Mouse (Mus musculus): ENCODE data around the gene Opa3. TPM values are rescaled to one million over a fixed set of nuclear protein-coding genes. Genes with fewer than 3 reads are reported as not detected.

Opa3 gene
- polyA plus RNA-seq, 2 experiments: 8.3 to 12.8 TPM

- Histone ChIP-seq H3K4me3 (ENCODE audit: insufficient read depth in 1 of 2, low read depth in 2 of 2, low read length in 2 of 2) (peak overlapping the region; percentile 93 to 98), H3K4me1 (replicated peaks; ENCODE audit: control insufficient read depth in 2 of 2, insufficient read depth in 2 of 2, low read length in 1 of 2) (peaks cover 56 to 58% of the 10 kb centered on the region in 2 experiments), H3K27ac (peak overlapping the region; percentile 94), H3K9ac (replicated peaks) (peak overlapping the region; percentile 97), H3K4me2 (ENCODE audit: low read depth) (peak overlapping the region; percentile 100), H3K27me3 (ENCODE audit: control insufficient read depth, insufficient read depth, low read length) (no peaks in the 10 kb centered on the region), H3K9me3 (ENCODE audit: control insufficient read depth, low read length) (no peaks in the 10 kb centered on the region), H3K36me3 (replicated peaks; ENCODE audit: control insufficient read depth, insufficient read depth, low read depth) (peaks cover 4% of the 10 kb centered on the region)
- ATAC-seq (ENCODE audit: insufficient read depth): no peak
- TF ChIP-seq EP300 (IDR thresholded peaks at IDR 0.05; ENCODE audit: low read depth) (no peak), CTCF (IDR thresholded peaks at IDR 0.05; ENCODE audit: low read depth) (no peak)
- WGBS (ENCODE audit: insufficient replicate concordance): 33% methylated on average over 10 of the region's 10 CpGs
- no peak for DNase-seq (ENCODE audit: low read depth in 3 of 3, low spot score in 3 of 3)
These were observed 41.0 kb downstream of the Opa3 start for GRCm38 (mm10) chr7:19268993-19269681.

DNA sequence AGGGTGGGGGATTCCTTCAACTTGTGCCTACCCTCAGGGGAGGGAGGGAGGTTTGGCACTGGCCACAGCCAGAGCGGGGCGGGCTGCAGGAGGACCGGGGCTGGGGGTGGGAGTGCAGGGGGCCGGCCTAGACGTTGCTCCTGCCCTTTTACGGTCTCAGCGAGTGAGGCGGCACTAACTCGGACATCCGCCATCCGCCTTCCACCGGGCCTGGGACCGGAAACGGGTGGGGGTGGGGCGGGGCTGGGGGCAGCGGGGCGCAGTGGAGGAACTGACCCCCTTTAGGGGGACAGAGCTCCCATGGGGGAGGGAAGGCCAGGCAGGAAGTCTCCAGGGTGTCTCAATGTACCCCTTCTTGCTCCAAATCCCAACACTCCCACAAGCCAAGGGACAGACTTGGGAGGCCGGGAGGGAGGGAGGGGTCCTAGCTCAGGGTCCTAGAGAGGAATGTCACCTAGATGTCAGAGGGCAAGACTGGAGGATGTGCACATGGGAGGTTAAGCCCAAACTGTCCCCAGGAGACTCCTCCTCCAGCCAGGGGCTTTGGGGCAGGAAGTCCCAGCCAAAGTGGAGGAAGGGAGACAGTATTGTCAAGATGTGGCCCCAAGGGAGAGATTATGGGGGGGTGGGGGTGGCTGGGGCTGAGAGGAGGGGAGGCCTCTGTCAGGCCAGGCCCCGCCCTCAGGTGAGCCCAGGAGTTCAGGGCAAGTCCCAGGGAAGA is 41.7 kb downstream of the Opa3 start:
- H3K9ac ChIP-seq (replicated peaks): peak overlapping the region; percentile 97
- TF ChIP-seq EP300 (IDR thresholded peaks at IDR 0.05; ENCODE audit: low read depth): no peak
- H3K4me2 ChIP-seq (ENCODE audit: low read depth): peak overlapping the region; percentile 100
- H3K27ac ChIP-seq: peak overlapping the region; percentile 94
- WGBS (ENCODE audit: insufficient replicate concordance): 0% methylated on average over 18 of the region's 19 CpGs
- no peaks in the 10 kb centered on the region for H3K27me3 ChIP-seq (ENCODE audit: control insufficient read depth, insufficient read depth, low read length)
- no peak for DNase-seq (ENCODE audit: low read depth in 3 of 3, low spot score in 3 of 3)
- ATAC-seq (ENCODE audit: insufficient read depth): peak; percentile 2; the same call in 1 of the 2 replicates
- peak overlapping the region; percentile 93 to 98 for H3K4me3 ChIP-seq (ENCODE audit: insufficient read depth in 1 of 2, low read depth in 2 of 2, low read length in 2 of 2)
- H3K4me1 ChIP-seq (replicated peaks; ENCODE audit: control insufficient read depth in 2 of 2, insufficient read depth in 2 of 2, low read length in 1 of 2): peaks cover 49 to 51% of the 10 kb centered on the region in 2 experiments
- H3K36me3 ChIP-seq (replicated peaks; ENCODE audit: control insufficient read depth, insufficient read depth, low read depth): no peaks in the 10 kb centered on the region; the same call in 1 of the 2 replicates
- H3K9me3 ChIP-seq (ENCODE audit: control insufficient read depth, low read length): no peaks in the 10 kb centered on the region

DNA sequence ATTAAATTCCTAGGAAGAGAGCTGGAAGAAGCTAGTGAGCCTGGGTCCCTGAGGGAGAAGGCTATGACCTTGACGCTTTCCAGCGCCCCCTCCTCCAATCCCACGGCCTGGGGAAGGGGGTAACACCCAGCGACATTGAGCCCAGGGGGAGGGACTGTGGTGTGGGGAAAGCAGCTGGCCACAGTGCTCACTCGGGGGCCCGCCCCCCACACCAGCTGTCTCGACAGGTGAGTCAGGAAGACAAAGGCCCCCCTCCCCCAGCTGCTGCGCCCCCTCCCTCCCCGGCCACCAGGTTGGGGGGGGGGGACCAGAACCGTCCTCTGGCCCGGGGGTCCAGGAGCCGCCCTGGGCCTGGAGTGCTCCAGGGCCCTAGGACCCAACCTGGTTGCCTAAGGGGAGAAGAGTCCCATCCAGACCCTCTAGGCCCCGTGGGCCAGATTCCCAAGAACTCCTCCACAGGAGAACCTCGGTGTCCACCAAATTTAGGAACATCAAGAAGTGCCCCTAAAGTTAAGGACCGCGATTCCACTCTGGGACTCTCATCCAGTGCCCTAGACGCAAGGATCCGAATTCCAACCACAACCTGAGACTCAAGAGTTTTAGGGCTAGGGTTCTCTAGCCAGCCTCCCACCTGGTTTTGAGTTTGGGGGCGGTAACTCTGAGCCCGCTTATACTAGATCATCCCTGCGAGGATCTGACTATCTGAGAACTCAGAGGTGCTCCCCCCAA is 42.5 kb downstream of the Opa3 start:
- H3K9me3 ChIP-seq (ENCODE audit: control insufficient read depth, low read length): no peaks in the 10 kb centered on the region
- H3K27me3 ChIP-seq (ENCODE audit: control insufficient read depth, insufficient read depth, low read length): no peaks in the 10 kb centered on the region
- ATAC-seq (ENCODE audit: insufficient read depth): no peak
- H3K4me3 ChIP-seq (ENCODE audit: insufficient read depth in 1 of 2, low read depth in 2 of 2, low read length in 2 of 2): peak overlapping the region; percentile 93 to 98
- DNase-seq (ENCODE audit: low read depth in 3 of 3, low spot score in 3 of 3): no peak
- TF ChIP-seq EP300 (IDR thresholded peaks at IDR 0.05; ENCODE audit: low read depth): no peak
- TF ChIP-seq CTCF (IDR thresholded peaks at IDR 0.05; ENCODE audit: low read depth): no peak
- peaks cover 41 to 43% of the 10 kb centered on the region in 2 experiments for H3K4me1 ChIP-seq (replicated peaks; ENCODE audit: control insufficient read depth in 2 of 2, insufficient read depth in 2 of 2, low read length in 1 of 2)
- H3K27ac ChIP-seq: peak overlapping the region; percentile 94
- H3K36me3 ChIP-seq (replicated peaks; ENCODE audit: control insufficient read depth, insufficient read depth, low read depth): no peaks in the 10 kb centered on the region; the same call in 1 of the 2 replicates
- under 1% methylated on average over 18 of the region's 21 CpGs for WGBS (ENCODE audit: insufficient replicate concordance)
- peak overlapping the region; percentile 100 for H3K4me2 ChIP-seq (ENCODE audit: low read depth)
- H3K9ac ChIP-seq (replicated peaks): peak overlapping the region; percentile 97

- WGBS (ENCODE audit: insufficient replicate concordance): under 1% methylated on average over 62 of the region's 62 CpGs
- no peaks in the 10 kb centered on the region for H3K9me3 ChIP-seq (ENCODE audit: control insufficient read depth, low read length)
- H3K27ac ChIP-seq: peak within 1 kb of the TSS; percentile 94
- H3K36me3 ChIP-seq (replicated peaks; ENCODE audit: control insufficient read depth, insufficient read depth, low read depth): no peaks in the 10 kb centered on the region; the same call in 1 of the 2 replicates
- peak within 1 kb of the TSS; percentile 97 for H3K9ac ChIP-seq (replicated peaks)
- peak within 1 kb of the TSS; percentile 100 for H3K4me2 ChIP-seq (ENCODE audit: low read depth)
- peak within 1 kb of the TSS; percentile 93 to 98 for H3K4me3 ChIP-seq (ENCODE audit: insufficient read depth in 1 of 2, low read depth in 2 of 2, low read length in 2 of 2)
- no peaks in the 10 kb centered on the region for H3K27me3 ChIP-seq (ENCODE audit: control insufficient read depth, insufficient read depth, low read length)
- TF ChIP-seq CTCF (IDR thresholded peaks at IDR 0.05; ENCODE audit: low read depth): 0 out of 2 replicates have a peak, but pooled peaks have one; percentile 22
- no peak for TF ChIP-seq EP300 (IDR thresholded peaks at IDR 0.05; ENCODE audit: low read depth)
- ATAC-seq (ENCODE audit: insufficient read depth) (peak; percentile 75), DNase-seq (ENCODE audit: low read depth in 3 of 3, low spot score in 3 of 3) (peak; percentile 76 to 87 (median 76))
- peaks cover 33 to 35% of the 10 kb centered on the region in 2 experiments for H3K4me1 ChIP-seq (replicated peaks; ENCODE audit: control insufficient read depth in 2 of 2, insufficient read depth in 2 of 2, low read length in 1 of 2)
These were observed 43.4 kb downstream of the Opa3 start, which contains the start of gene Vasp for GRCm38 (mm10) chr7:19271238-19272172. Gene Vasp (minus strand): TSS chr7:19271817.

Data from liver, embryonic 14.5 days (tissue).